ENCODE assay signal across 8 mouse cellular contexts in the genomic region with DNA sequence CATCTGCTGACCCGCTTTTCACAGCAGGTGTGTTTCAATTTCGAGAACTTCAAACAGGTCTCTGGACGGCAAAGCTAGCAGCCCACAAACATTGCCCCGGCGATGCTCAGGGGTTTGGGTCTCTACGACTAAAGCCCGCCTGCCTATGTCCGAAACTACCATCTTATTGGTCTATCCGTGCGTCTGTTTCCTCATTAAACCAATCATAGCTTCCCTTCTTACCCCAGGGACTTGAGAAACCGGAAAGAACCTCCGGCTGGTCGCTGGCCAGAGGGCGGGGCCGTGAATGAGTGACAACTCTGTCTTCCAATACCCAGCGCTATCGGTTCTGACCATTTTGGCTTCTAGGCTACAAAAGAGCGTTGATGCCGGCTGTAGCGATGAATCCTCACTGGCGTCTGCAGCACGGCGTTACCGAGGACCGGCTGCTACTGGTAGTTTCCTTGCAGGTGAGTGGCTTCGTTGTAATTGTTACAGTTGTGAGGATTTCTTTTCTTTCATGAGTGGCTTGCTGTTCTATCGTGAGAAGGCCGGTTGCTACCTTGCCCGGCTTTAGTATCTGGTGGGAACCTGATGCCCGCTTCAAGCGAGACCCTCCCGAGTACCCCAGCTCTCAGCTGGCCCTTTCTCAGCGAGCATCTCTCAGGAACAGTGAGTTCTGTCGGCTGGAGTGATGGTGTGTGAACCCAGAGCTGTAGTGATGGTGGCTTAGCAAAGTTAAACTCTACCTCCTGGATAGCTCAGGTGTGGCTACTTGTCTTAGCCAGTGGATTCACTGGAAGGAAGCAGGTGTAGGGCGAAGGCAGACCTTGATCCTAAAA. TPM values are rescaled to one million over a fixed set of nuclear protein-coding genes. Genes with fewer than 3 reads are reported as not detected.
DNase-seq lines count a peak whose midpoint lies in the region; ATAC-seq and TF ChIP-seq lines count a peak whose summit lies in the region.

A gene (plus strand): TSS at position 234 of the 821 bp plus-strand sequence.

- WGBS in heart, embryonic 11.5 days (ENCODE audit: insufficient replicate concordance): under 1% methylated on average over 35 of the region's 35 CpGs
- under 1% methylated on average over 35 of the region's 35 CpGs for WGBS in kidney, embryonic 16.5 days
- WGBS in liver, adult 2 months: under 1% methylated on average over 35 of the region's 35 CpGs

- peak; percentile 99 for DNase-seq in brain, embryonic 14.5 days (ENCODE audit: low read depth)
- DNase-seq in liver, adult 2 months (ENCODE audit: extremely low read depth, low read depth, low spot score): peak; percentile 98
- DNase-seq in splenic B cell, adult 2 months (ENCODE audit: low read depth, low spot score): peak; percentile 99

- H3K79me2 ChIP-seq in C2C12 (ENCODE audit: control insufficient read depth, insufficient read depth): peaks cover 15% of the 10 kb centered on the region
- peaks cover 3% of the 10 kb centered on the region; the same call in 1 of the 2 replicates for H3K79me2 ChIP-seq in liver, adult 2 months (ENCODE audit: control insufficient read depth, insufficient read depth, low read length)
- peaks cover 7% of the 10 kb centered on the region for H3K79me2 ChIP-seq in myocyte (ENCODE audit: control insufficient read depth, insufficient read depth)

- peak; percentile 65; the same call in 1 of the 2 replicates for TF ChIP-seq POLR2A in brain, embryonic 14.5 days (IDR thresholded peaks at IDR 0.05; ENCODE audit: borderline replicate concordance, extremely low read depth, insufficient read depth, insufficient read length, poor library complexity, severe bottlenecking)
- TF ChIP-seq POLR2A in liver, adult 2 months (IDR thresholded peaks at IDR 0.05; ENCODE audit: extremely low read depth, insufficient read depth, low read length): peak; percentile 83
- peak; percentile 82 for TF ChIP-seq POLR2A in myocyte (IDR thresholded peaks at IDR 0.05; ENCODE audit: insufficient read length, low read depth)

- H3K36me3 ChIP-seq in C2C12 (ENCODE audit: control insufficient read depth, insufficient read depth) (no peaks in the 10 kb centered on the region), myocyte (ENCODE audit: control insufficient read depth, insufficient read depth) (no peaks in the 10 kb centered on the region)
- H3K36me3 ChIP-seq in erythroblast, embryonic 14.5 days (ENCODE audit: control insufficient read depth): peaks cover 32% of the 10 kb centered on the region
- H3K36me3 ChIP-seq in heart, embryonic 11.5 days (ENCODE audit: control insufficient read depth, insufficient read depth, low read length): no peaks in the 10 kb centered on the region
- H3K36me3 ChIP-seq in kidney, embryonic 16.5 days (ENCODE audit: insufficient read depth, low read length): no peaks in the 10 kb centered on the region
- no peaks in the 10 kb centered on the region for H3K36me3 ChIP-seq in liver, adult 2 months (ENCODE audit: control insufficient read depth, insufficient read depth, low read length)
- no peaks in the 10 kb centered on the region for H3K36me3 ChIP-seq in splenic B cell, adult 2 months (ENCODE audit: control insufficient read depth, insufficient read depth, low read length, poor library complexity, severe bottlenecking)

- H3K9me3 ChIP-seq in erythroblast, embryonic 14.5 days (ENCODE audit: control insufficient read depth, low read length): no peaks in the 10 kb centered on the region
- no peaks in the 10 kb centered on the region for H3K9me3 ChIP-seq in heart, embryonic 11.5 days (replicated peaks; ENCODE audit: control insufficient read depth, low read length)
- no peaks in the 10 kb centered on the region for H3K9me3 ChIP-seq in kidney, embryonic 16.5 days (ENCODE audit: low read length)

- no peaks in the 10 kb centered on the region for H3K79me3 ChIP-seq in C2C12 (ENCODE audit: low read depth)

- peak within 1 kb of the TSS; percentile 67 for H3K27ac ChIP-seq in heart, embryonic 11.5 days (ENCODE audit: low read depth, low read length)
- H3K27ac ChIP-seq in kidney, embryonic 16.5 days (ENCODE audit: low read length): peak within 1 kb of the TSS; percentile 73
- peak within 1 kb of the TSS; percentile 69 for H3K27ac ChIP-seq in liver, adult 2 months (replicated peaks; ENCODE audit: insufficient read depth, low read depth, low read length)

- H3K4me1 ChIP-seq in erythroblast, embryonic 14.5 days (ENCODE audit: control insufficient read depth): peaks cover 90% of the 10 kb centered on the region
- peaks cover 12% of the 10 kb centered on the region for H3K4me1 ChIP-seq in heart, embryonic 11.5 days (ENCODE audit: control insufficient read depth, insufficient read depth, low read length)
- H3K4me1 ChIP-seq in kidney, embryonic 16.5 days (ENCODE audit: insufficient read depth, low read length): peaks cover 41% of the 10 kb centered on the region
- peaks cover 8% of the 10 kb centered on the region for H3K4me1 ChIP-seq in liver, adult 2 months (ENCODE audit: control insufficient read depth, insufficient read depth, low read length)

- peak within 1 kb of the TSS; percentile 87 for H3K9ac ChIP-seq in heart, embryonic 11.5 days (ENCODE audit: low read depth, low read length)
- peak within 1 kb of the TSS; percentile 83 for H3K9ac ChIP-seq in kidney, embryonic 16.5 days (replicated peaks; ENCODE audit: low read length)
- H3K9ac ChIP-seq in liver, adult 2 months (ENCODE audit: low read depth, low read length): peak within 1 kb of the TSS; percentile 71

- no peaks in the 10 kb centered on the region for H3K27me3 ChIP-seq in C2C12 (ENCODE audit: control insufficient read depth, insufficient read depth, insufficient read length)
- no peaks in the 10 kb centered on the region for H3K27me3 ChIP-seq in erythroblast, embryonic 14.5 days (ENCODE audit: control insufficient read depth)
- no peaks in the 10 kb centered on the region for H3K27me3 ChIP-seq in heart, embryonic 11.5 days (ENCODE audit: control insufficient read depth, insufficient read depth, low read length)
- no peaks in the 10 kb centered on the region for H3K27me3 ChIP-seq in kidney, embryonic 16.5 days (ENCODE audit: insufficient read depth, low read length)
- no peaks in the 10 kb centered on the region for H3K27me3 ChIP-seq in liver, adult 2 months (ENCODE audit: control insufficient read depth, insufficient read depth, low read length)
- no peaks in the 10 kb centered on the region for H3K27me3 ChIP-seq in myocyte (ENCODE audit: control insufficient read depth, insufficient read depth, insufficient read length)
- no peaks in the 10 kb centered on the region for H3K27me3 ChIP-seq in splenic B cell, adult 2 months (ENCODE audit: control insufficient read depth, insufficient read depth, low read length, poor library complexity, severe bottlenecking)

- peak; percentile 96 for ATAC-seq in heart, embryonic 11.5 days (replicated peaks; ENCODE audit: insufficient number of reproducible peaks, low FRiP score, low TSS enrichment)
- peak; percentile 98 for ATAC-seq in kidney, embryonic 16.5 days (ENCODE audit: low FRiP score, low TSS enrichment)

- H3K4me3 ChIP-seq in C2C12 (ENCODE audit: insufficient read depth, poor library complexity, severe bottlenecking): peak within 1 kb of the TSS; percentile 64
- peak within 1 kb of the TSS; percentile 69 for H3K4me3 ChIP-seq in erythroblast, embryonic 14.5 days (replicated peaks)
- peak within 1 kb of the TSS; percentile 78 for H3K4me3 ChIP-seq in heart, embryonic 11.5 days (ENCODE audit: low read depth, low read length)
- peak within 1 kb of the TSS; percentile 86 for H3K4me3 ChIP-seq in kidney, embryonic 16.5 days (ENCODE audit: low read length)
- H3K4me3 ChIP-seq in liver, adult 2 months (ENCODE audit: insufficient read depth, low read depth, low read length): peak within 1 kb of the TSS; percentile 57
- H3K4me3 ChIP-seq in myocyte: peak within 1 kb of the TSS; percentile 58

- H3K4me2 ChIP-seq in heart, embryonic 11.5 days: peak within 1 kb of the TSS; percentile 83
- H3K4me2 ChIP-seq in kidney, embryonic 16.5 days (replicated peaks; ENCODE audit: low read depth, low read length): peak within 1 kb of the TSS; percentile 93
- H3K4me2 ChIP-seq in myocyte (ENCODE audit: low read depth): peak within 1 kb of the TSS; percentile 99

- no peak for TF ChIP-seq CTCF in C2C12 (IDR thresholded peaks at IDR 0.05; ENCODE audit: control insufficient read depth, insufficient read depth, insufficient read length)
- no peak for TF ChIP-seq CTCF in brain, embryonic 14.5 days (IDR thresholded peaks at IDR 0.05; ENCODE audit: borderline replicate concordance, extremely low read depth, insufficient read depth, insufficient read length)
- no peak for TF ChIP-seq CTCF in liver, adult 2 months (IDR thresholded peaks at IDR 0.05; ENCODE audit: low read depth, low read length)

- H3ac ChIP-seq in C2C12 (ENCODE audit: control insufficient read depth, insufficient read length, low read depth) (peak within 1 kb of the TSS; percentile 73), myocyte (ENCODE audit: control insufficient read depth, insufficient read length) (no peak within 1 kb of the TSS)

TF ChIP-seq in C2C12, 6 proteins besides CTCF, POLR2A, EP300 and RAD21:
- TF ChIP-seq CEBPB (IDR thresholded peaks at IDR 0.05; ENCODE audit: low read depth) (no peak), MAX (IDR thresholded peaks at IDR 0.05) (no peak)
TF ChIP-seq in C2C12: peak in this region for 0.

TF ChIP-seq in myocyte, 11 proteins besides CTCF, POLR2A, EP300 and RAD21:
- TF ChIP-seq REST (IDR thresholded peaks at IDR 0.05; ENCODE audit: insufficient read depth, insufficient read length) (no peak), POLR2AphosphoS2 (IDR thresholded peaks at IDR 0.05; ENCODE audit: insufficient read length, low read depth) (peak; percentile 60)

RNA-seq across cellular contexts. Expression of the gene that starts here (rescaled TPM):
- 16.1 TPM for polyA plus RNA-seq in C2C12 (2012; fragmentation: generic; extraction: Trizol)
- 82.4 and 89.7 TPM in 2 replicates for polyA plus RNA-seq in brain, embryonic 14.5 days (2012; rRNA removed)
- 17.4 and 34.1 TPM in 2 replicates for polyA plus RNA-seq in erythroblast, embryonic 14.5 days (2012)
- polyA plus RNA-seq in heart, embryonic 11.5 days (2014; fragmentation: Nextera tagmentation; extraction: Ambion mirVana): 57.6 and 58.8 TPM in 2 replicates
- 50.8 and 58.4 TPM in 2 replicates for polyA plus RNA-seq in kidney, embryonic 16.5 days (2015; fragmentation: Nextera tagmentation; extraction: Ambion mirVana)
- 7.8 and 9.1 TPM in 2 replicates for total RNA-seq in liver, adult 2 months (2014; rRNA removed)
- polyA plus RNA-seq in liver, adult 2 months (2012; rRNA removed): 7.0 and 7.1 TPM in 2 replicates
- 18.6 TPM for polyA plus RNA-seq in myocyte (2012; fragmentation: generic; extraction: Trizol)

Comparison
In these comparisons a context has a peak if more than half of its experiments do, and no peak if none do; other contexts are left out.
1. Peak in every context shown above with its lines: DNase-seq, ATAC-seq, H3K4me3 ChIP-seq and H3K27ac ChIP-seq.